Mouse (Mus musculus) layer of hippocampus, adult 18-20 months (tissue): Measurements from ENCODE around the gene Zfp787. TPM values are rescaled to one million over a fixed set of nuclear protein-coding genes. Genes with fewer than 3 reads are reported as not detected.
A peak's percentile ranks its signal among the peaks of the same experiment; 100 is the strongest.
"Not testable (repeated sequence)": the region's sequence is repeated elsewhere in the genome, so short reads cannot be mapped to it uniquely, and the experiment has no call there.

ENCODE experiments used
- DNase-seq, 2 experiments: peaks; one replicate each; pipeline ENCODE4 v3.0.0; 2022; ENCODE audit warnings: low spot score in 2 of 2
- long read RNA-seq: library from polyadenylated mRNA; stranded (forward); transcript quantifications from one replicate; pipeline ENCODE4 v2.0.0, GENCODE M21; 2021
- total RNA-seq, 2 experiments: library from RNA; stranded (reverse); gene quantifications; 2 replicates each; pipeline ENCODE4 v1.2.3; 2021

The Zfp787 gene
- total RNA-seq = 10 to 100 TPM; 27.5 to 28.5 TPM
- long read RNA-seq, transcript Zfp787-201 (3 exons, 1,897 nt) = major isoform, 13 of 15 reads
- long read RNA-seq, partial matches to known transcripts = 0 of 15 reads
- long read RNA-seq, other reads (novel, unspliced or antisense) = 1 of 15 reads

- peak; percentile 96 to 97 for DNase-seq
These were observed at the start of gene Zfp787 for GRCm38 (mm10) chr7:6155901-6156411. TSS of gene Zfp787 (minus strand) at chr7:6155997.

DNA sequence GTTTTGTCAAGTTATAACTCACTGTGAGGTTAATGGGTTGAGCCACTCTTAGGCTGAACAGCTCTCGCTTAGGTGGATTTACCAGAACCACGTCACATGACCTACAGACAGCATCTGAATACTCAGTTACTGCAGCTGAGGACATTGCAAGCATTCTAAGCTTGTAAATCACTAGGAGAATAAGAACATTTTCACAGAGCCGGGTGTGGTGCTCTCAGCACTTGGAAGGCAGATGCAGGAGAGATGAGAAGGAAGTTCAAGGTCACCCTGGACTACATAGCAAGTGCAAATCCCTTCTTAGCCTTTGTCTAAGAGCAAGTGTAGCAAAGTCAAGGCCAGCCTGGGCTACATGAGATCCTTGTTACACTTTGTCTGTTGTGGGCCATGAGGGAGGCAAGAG, 48.4 kb upstream of the Zfp787 start:
- no peak for DNase-seq

DNA sequence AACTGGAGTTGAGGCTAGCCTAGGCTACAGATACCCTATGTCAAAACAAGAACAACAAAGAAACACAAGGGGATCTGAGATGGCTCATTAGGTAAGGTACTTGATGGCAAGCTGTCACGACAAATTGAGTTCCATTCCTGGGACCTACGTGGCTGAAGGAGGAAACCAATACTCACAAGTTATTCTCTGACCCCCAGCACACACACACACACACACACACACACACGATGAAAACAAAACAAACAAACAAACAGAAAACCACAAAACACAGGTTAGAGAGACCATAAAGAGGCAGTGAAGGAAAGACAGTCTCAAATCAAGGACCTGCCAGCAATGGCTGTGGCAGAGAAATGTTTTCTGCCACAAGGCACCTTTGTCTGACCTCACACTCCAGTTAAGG, 41.0 kb upstream of the Zfp787 start, which contains the start of gene Galp:
Gene Galp (plus strand): TSS at position 301 of the 400 bp plus-strand sequence.
- no peak for DNase-seq

DNA sequence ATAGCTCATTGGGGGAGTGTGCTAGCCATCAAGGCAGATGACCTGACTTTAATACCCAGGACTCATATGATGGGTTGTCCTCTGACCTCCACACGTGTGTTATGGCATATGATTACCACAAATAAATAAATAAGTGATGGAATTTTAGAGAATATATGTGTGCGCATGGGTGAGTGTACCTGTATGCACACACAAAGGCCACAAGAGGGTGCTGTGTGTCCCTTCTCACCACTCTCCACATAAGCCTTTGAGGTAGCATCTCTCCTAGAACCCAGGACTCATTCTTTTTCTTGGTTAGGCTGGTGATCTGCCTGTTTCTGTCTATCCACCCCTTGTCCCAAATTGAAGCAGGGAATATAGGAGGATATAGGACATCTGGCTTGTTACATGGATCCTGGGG, 40.0 kb upstream of the Zfp787 start:
- no peak for DNase-seq

DNA sequence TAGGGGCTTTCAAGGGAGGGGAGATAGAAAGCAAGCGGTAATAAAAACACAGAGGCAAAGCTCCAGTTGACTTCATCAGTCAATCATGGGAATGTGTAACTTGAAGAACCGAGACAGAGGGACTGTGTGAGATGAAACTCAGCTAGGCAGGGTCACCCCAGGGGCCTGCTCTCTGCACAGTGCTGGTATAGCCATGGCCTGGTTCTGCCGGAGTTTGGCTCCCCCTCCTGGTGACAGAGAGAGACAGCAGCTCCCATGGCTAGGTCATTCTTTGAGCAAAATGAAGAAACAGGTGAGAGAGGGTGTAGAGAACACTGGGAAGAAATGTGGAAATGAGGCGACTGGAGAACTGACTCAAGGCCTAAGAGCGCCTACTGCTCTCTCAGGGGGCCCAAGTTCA, 38.3 kb upstream of the Zfp787 start:
- DNase-seq = peak in 1 of 2 experiments; percentile 66

- DNase-seq = peak; percentile 41 to 87
These were observed 35.6 kb upstream of the Zfp787 start for GRCm38 (mm10) chr7:6191376-6191775.

GRCm38 (mm10) chr7:6189542-6189941, 33.7 kb upstream of the Zfp787 start:
- no peak for DNase-seq

DNA sequence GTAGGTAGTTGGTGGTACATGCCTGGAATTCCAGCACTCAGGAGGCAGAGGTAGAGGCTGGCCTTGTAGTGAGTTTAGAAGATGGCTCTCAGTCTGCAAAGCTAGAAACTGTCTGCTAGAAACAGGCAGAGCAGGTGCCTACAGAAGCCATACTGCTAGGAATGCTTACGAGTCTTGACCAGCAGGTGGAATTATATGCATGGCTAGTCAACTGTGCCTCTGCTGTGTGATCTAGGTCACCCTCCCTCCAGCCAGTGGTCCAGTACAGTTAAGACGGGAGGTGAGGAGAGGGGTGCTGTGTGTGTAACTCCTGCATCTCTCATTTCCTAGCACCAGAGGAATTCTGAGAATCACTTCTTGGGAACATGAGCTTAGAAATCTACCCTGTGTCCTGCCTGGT, 31.0 kb upstream of the Zfp787 start:
- DNase-seq = no peak

GRCm38 (mm10) chr7:6186176-6186575, 30.4 kb upstream of the Zfp787 start:
- DNase-seq = no peak

GRCm38 (mm10) chr7:6185391-6185790, 29.6 kb upstream of the Zfp787 start:
- DNase-seq = no peak

DNA sequence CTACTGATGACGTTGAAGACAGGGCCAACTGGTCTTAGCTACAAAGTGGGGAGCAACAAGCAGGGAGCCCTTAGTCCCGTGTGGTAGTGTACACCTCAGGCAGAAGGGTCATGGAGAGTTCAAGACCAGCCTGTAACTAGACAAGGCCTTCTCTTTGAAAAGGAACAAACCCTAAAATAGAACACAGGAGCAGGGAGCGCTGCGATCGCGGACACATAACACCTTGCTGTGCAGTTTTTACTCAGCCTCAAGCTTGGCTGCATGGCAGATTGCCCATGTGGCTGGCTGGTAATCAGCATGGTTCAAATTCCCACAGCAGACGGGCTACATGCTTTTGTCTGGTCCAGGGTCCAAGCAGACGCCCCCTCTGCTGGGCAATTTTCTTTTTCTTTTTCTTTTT, 28.7 kb upstream of the Zfp787 start:
- DNase-seq = no peak

GRCm38 (mm10) chr7:6183802-6184201, 28.0 kb upstream of the Zfp787 start:
- peak; percentile 20 to 35 for DNase-seq

DNA sequence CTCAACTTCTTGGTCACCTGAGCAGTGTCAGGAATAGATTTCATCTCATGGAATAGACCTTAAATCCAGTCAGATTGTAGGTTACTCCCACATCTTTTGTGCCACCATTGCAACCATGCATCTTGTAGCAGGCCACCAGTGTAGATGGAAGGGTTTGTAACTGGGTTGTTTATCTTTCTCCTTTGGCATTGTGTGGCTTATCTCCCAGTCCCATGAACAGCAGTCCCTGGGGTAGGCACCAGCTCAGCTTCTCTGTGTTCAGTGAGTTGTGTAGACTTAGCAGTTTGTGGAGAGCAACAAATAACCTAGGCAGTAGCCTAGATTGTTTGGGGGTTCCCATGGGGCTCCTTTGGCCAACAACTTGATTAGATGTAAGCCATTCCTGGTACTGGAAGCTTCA, 27.1 kb upstream of the Zfp787 start:
- DNase-seq = no peak

GRCm38 (mm10) chr7:6179013-6179412, 23.2 kb upstream of the Zfp787 start:
- DNase-seq = no peak

DNA sequence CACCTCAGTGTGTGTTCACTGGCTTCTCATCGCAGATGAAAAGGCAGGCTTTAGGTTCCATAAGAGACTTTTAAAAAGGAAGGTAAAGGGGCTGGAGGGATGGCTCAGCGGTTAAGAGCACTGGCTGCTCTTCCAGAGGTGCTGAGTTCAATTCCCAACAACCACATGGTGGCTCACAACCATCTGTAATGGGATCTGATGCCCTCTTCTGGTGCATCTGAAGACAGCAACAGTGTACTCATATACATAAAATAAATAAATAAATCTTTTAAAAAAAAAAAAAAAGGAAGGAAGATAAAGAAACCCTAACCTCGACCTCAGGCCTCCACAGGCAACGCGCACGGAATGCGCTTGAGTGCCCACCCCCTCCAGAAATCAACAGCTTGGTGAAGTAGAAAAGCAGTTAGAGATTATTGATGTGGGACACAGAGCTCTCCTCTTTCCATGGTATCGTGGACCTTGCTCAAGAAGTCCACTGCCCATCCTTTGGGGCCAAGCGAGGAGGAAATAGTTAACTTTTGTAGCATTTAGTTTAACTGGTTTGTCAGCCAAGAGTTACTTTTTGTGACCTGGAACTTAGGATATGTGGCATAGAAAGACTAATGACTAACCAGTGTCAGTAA, 18.7 kb upstream of the Zfp787 start:
- not testable (repeated sequence) for DNase-seq

DNA sequence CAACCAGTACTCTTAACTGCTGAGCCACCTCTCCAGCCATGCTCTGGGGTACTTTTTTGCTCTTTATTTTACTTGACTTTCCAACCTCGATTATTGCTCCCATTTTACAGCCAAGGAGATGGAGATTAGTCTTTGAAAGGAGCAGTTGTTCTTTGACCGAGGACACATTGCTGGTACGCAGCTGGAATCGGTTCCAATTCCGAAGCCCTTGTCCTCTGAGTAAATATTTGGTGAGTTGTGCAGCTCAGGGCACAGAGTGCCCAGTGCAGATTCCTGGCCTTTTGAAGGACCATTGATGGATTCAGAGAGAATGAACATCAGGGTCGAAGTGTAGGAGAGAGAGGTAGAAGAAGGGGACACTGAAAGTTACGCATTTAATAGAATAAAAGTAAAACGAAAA, 18.1 kb upstream of the Zfp787 start:
- no peak for DNase-seq

DNA sequence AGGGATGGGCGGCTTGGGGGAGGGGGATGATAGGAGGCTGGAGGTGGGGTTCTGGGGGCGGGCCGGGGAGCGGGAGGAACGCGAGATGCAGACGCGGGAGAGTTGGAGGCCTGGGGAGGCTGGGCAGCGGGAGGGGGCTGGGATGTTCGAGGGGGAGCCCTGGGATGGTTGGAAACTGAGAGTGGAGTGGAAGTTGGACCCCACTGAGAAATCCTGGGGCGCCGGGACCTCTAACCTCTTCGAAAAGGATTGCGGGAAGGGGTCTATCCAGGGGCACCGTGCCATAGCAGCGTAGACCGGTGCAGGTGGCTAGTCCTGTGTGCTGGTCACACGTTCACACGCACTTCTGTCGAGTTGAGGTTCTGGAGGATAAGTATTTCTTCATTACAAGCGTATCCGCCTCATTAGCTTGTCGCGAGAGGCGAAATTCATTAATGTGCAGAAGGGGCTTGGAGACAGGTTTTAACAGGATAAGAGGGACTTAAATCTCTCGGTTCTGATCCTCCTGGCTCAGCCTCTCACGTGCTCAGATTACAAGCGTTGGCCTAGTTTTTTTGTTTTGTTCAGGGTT, 17.0 kb upstream of the Zfp787 start:
- no peak for DNase-seq

DNA sequence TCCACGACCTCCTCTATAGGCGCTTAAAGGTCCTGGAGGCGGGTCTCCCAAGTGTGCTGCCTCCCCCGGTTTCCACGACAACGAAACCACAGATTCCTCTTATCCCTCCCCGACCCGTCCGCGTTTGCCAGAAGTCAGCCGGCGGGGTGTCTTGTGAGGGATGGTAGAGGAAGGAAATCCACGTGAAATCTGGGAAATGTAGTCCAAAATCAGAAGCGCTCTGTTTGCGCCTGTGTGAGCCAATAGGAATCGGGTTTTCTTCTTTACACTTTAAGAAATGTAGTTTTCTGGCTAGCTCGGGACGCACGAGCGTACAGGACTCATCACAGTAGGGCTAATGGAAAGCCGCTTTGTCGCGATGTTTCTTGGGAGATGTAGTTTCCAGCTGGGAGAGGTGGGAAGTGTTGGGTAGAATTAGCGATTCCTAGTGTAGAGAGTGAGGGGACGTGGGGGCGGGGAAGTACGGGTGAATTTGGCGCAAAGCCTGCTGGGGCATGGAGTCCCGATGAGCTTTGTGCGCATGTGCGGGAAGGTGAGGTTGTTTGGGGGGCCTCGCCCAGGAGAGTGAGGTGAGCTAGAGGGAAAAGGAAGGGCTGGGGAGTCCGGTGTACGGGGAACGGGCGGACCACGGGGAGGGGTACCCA, 16.3 kb upstream of the Zfp787 start, which contains the start of gene Zfp444:
Gene Zfp444 (plus strand): TSS at position 221 of the 644 bp plus-strand sequence.
- peak; percentile 98 to 100 for DNase-seq

GRCm38 (mm10) chr7:6171444-6172005, 15.7 kb upstream of the Zfp787 start:
- peak; percentile 30 to 66 for DNase-seq

- no peak for DNase-seq
These were observed 15.1 kb upstream of the Zfp787 start for GRCm38 (mm10) chr7:6170871-6171270.

DNA sequence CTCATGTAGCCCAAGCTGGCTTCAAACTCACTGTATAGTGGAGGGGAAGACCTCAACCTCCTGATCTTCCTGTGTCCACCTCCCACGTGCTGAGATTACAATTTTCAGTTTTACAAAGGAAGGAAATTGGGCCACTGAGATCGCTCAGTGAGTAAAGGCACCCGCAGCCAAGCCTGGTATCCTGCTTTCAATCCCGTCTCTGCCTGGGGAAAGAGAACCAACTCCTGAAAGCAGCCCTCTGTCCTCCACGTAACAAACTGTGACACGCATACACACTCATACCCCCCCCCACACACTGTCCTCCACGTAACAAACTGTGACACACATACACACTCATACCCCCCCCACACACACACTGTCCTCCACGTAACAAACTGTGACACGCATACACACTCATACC, 14.6 kb upstream of the Zfp787 start:
- DNase-seq = no peak

DNA sequence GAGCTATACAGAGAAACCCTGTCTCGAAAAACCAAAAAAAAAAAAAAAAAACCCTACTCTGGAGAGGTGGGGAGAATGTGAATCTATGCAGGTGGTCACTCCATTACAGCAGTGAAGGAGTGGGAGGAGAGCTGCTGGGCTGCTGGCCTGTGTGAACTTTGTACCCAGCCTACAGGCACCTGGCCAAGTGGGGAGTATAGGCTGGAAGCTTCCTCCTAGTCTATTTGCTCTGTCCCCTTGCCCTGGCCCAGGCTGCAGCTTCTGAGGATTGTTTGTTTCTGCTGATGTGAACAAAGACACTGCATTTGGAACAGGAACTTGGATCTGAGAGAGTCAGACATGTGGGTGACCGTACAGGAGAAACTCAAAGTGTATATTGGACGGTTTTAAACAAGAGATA, 13.6 kb upstream of the Zfp787 start:
- no peak for DNase-seq
